Mouse (Mus musculus) myocyte (in vitro differentiated cells): Measurements from ENCODE around the gene Olfr24.

Experiments used
- MYOD1 ChIP-seq, 3 experiments: IDR thresholded peaks; one replicate each; pipeline ENCODE4 v1.6.1; 2011; ENCODE audit warnings: control low read depth in 2 of 3, low read depth in 2 of 3, mild to moderate bottlenecking in 2 of 3, moderate library complexity in 1 of 3; ENCODE audit not compliant: insufficient read length in 2 of 3, control insufficient read depth in 1 of 3
- POLR2A ChIP-seq: IDR thresholded peaks from one replicate; pipeline ENCODE4 v1.6.1; 2011; ENCODE audit warnings: low read depth, mild to moderate bottlenecking, control low read depth, moderate library complexity; ENCODE audit not compliant: insufficient read length
- POLR2AphosphoS2 ChIP-seq: IDR thresholded peaks from one replicate; pipeline ENCODE4 v1.6.1; 2011; ENCODE audit warnings: low read depth, control low read depth; ENCODE audit not compliant: insufficient read length
- REST ChIP-seq: IDR thresholded peaks from one replicate; pipeline ENCODE4 v1.6.1; 2011; ENCODE audit warnings: mild to moderate bottlenecking, control low read depth, moderate library complexity; ENCODE audit not compliant: insufficient read depth, insufficient read length
- SRF ChIP-seq: IDR thresholded peaks from one replicate; pipeline ENCODE4 v1.6.1; 2011; ENCODE audit warnings: low read depth; ENCODE audit not compliant: control insufficient read depth, insufficient read length
- USF1 ChIP-seq: IDR thresholded peaks from one replicate; pipeline ENCODE4 v1.6.1; 2011; ENCODE audit warnings: low read depth, mild to moderate bottlenecking, control low read depth, moderate library complexity

GRCm38 (mm10) chr9:18721931-18722711 lies 41.7 kb downstream of the Olfr24 start:
- TF ChIP-seq POLR2AphosphoS2 (no peak), USF1 (no peak), MYOD1 (IDR thresholded peaks at IDR 0.05; ENCODE audit: control insufficient read depth in 1 of 3, insufficient read length in 2 of 3, low read depth in 2 of 3) (no peak), SRF (no peak), POLR2A (no peak), REST (no peak)
